Mouse (Mus musculus): Measurements from ENCODE around the gene Ddx43. TPM values are rescaled to one million over a fixed set of nuclear protein-coding genes. Genes with fewer than 3 reads are reported as not detected.

Ddx43 gene
- polyA plus RNA-seq, 1 experiment from 2014 or later, result 0.15 TPM

GRCm38 (mm10) chr9:78386947-78387346 is 8.6 kb upstream of the Ddx43 start:
- no peaks in the 10 kb centered on the region for H3K4me1 ChIP-seq (ENCODE audit: control insufficient read depth, insufficient read depth, low read length)
- no peak overlapping the region for H3K4me3 ChIP-seq (replicated peaks; ENCODE audit: low read length)
- H3K36me3 ChIP-seq (ENCODE audit: control insufficient read depth, insufficient read depth, low read length), result no peaks in the 10 kb centered on the region
- H3K27ac ChIP-seq (ENCODE audit: low read length), result no peak overlapping the region
- no peak overlapping the region for H3K4me2 ChIP-seq (ENCODE audit: low read depth, low read length)
- H3K9ac ChIP-seq (ENCODE audit: low read length), result no peak overlapping the region
- 86% methylated on average over 7 of the region's 7 CpGs for WGBS
- H3K9me3 ChIP-seq (replicated peaks; ENCODE audit: control insufficient read depth, low read length), result no peaks in the 10 kb centered on the region
- ATAC-seq (ENCODE audit: insufficient read depth, low FRiP score), result no peak
- no peaks in the 10 kb centered on the region for H3K27me3 ChIP-seq (ENCODE audit: control insufficient read depth, insufficient read depth, low read length)

GRCm38 (mm10) chr9:78389981-78390380 is 5.6 kb upstream of the Ddx43 start:
- no peak for ATAC-seq (ENCODE audit: insufficient read depth, low FRiP score)
- no peak overlapping the region for H3K4me2 ChIP-seq (ENCODE audit: low read depth, low read length)
- no peaks in the 10 kb centered on the region for H3K9me3 ChIP-seq (replicated peaks; ENCODE audit: control insufficient read depth, low read length)
- no peak overlapping the region for H3K27ac ChIP-seq (ENCODE audit: low read length)
- no peak overlapping the region for H3K9ac ChIP-seq (ENCODE audit: low read length)
- no peaks in the 10 kb centered on the region for H3K4me1 ChIP-seq (ENCODE audit: control insufficient read depth, insufficient read depth, low read length)
- H3K4me3 ChIP-seq (replicated peaks; ENCODE audit: low read length), result no peak overlapping the region
- H3K36me3 ChIP-seq (ENCODE audit: control insufficient read depth, insufficient read depth, low read length), result no peaks in the 10 kb centered on the region
- 33% methylated on average over 5 of the region's 5 CpGs for WGBS
- H3K27me3 ChIP-seq (ENCODE audit: control insufficient read depth, insufficient read depth, low read length), result peaks cover 14% of the 10 kb centered on the region

DNA sequence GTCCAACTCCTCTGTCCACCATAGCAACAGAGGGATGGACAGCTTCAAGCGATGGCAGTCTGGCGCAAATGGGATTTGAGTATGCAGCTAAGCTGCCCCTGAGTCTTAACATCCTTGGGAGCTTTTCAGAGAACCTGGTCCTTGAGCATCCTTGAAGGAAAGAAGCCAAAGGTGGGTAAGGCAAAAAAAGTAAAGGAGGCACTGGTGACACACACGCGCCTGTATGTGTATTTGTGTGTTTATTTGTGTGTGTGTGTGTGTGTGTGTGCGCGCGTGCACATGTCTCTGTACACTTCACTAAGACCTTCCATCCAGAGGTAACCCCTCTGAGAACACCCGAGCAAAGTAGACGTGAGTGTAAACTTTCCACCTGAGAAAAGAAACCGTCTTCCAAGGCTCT is 1.8 kb upstream of the Ddx43 start:
- H3K36me3 ChIP-seq (ENCODE audit: control insufficient read depth, insufficient read depth, low read length), result no peaks in the 10 kb centered on the region
- peaks cover 4% of the 10 kb centered on the region for H3K4me1 ChIP-seq (ENCODE audit: control insufficient read depth, insufficient read depth, low read length)
- H3K27me3 ChIP-seq (ENCODE audit: control insufficient read depth, insufficient read depth, low read length), result peaks cover 34% of the 10 kb centered on the region
- no peak overlapping the region for H3K9ac ChIP-seq (ENCODE audit: low read length)
- WGBS, result 79% methylated on average over 10 of the region's 10 CpGs
- no peak overlapping the region for H3K4me3 ChIP-seq (replicated peaks; ENCODE audit: low read length)
- no peaks in the 10 kb centered on the region for H3K9me3 ChIP-seq (replicated peaks; ENCODE audit: control insufficient read depth, low read length)
- H3K27ac ChIP-seq (ENCODE audit: low read length), result no peak overlapping the region
- H3K4me2 ChIP-seq (ENCODE audit: low read depth, low read length), result no peak overlapping the region
- ATAC-seq (ENCODE audit: insufficient read depth, low FRiP score), result no peak

- H3K4me1 ChIP-seq (ENCODE audit: control insufficient read depth, insufficient read depth, low read length), result peaks cover 4% of the 10 kb centered on the region
- H3K9me3 ChIP-seq (replicated peaks; ENCODE audit: control insufficient read depth, low read length), result no peaks in the 10 kb centered on the region
- no peak overlapping the region for H3K4me3 ChIP-seq (replicated peaks; ENCODE audit: low read length)
- no peak overlapping the region for H3K27ac ChIP-seq (ENCODE audit: low read length)
- H3K9ac ChIP-seq (ENCODE audit: low read length), result no peak overlapping the region
- ATAC-seq (ENCODE audit: insufficient read depth, low FRiP score), result no peak
- no peak overlapping the region for H3K4me2 ChIP-seq (ENCODE audit: low read depth, low read length)
- peaks cover 34% of the 10 kb centered on the region for H3K27me3 ChIP-seq (ENCODE audit: control insufficient read depth, insufficient read depth, low read length)
- H3K36me3 ChIP-seq (ENCODE audit: control insufficient read depth, insufficient read depth, low read length), result no peaks in the 10 kb centered on the region
- 69% methylated on average over 7 of the region's 7 CpGs for WGBS
These were observed 975 bp upstream of the Ddx43 start for GRCm38 (mm10) chr9:78394602-78395001.

DNA sequence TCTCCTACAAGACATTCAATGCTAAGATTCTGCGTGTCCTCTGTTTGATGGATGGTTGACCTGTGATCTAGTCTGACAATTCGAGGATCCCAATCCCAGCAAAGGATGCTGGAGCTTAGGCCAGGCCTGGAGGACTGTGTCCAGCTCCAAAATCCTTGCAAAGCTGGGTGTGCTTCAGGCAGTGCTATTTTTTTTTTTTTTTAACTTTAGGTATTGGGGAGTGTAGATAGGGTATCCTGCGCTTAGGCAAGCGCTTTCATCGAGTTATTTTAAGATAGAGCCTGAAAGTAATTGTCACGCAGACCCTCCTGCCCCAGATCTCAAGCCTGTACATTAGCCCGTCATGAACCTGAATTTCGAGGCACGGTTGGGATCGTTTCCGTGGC is 340 bp upstream of the Ddx43 start:
- H3K27ac ChIP-seq (ENCODE audit: low read length), result no peak overlapping the region
- peaks cover 4% of the 10 kb centered on the region for H3K4me1 ChIP-seq (ENCODE audit: control insufficient read depth, insufficient read depth, low read length)
- 30% methylated on average over 11 of the region's 11 CpGs for WGBS
- no peaks in the 10 kb centered on the region for H3K36me3 ChIP-seq (ENCODE audit: control insufficient read depth, insufficient read depth, low read length)
- H3K9ac ChIP-seq (ENCODE audit: low read length), result no peak overlapping the region
- peak overlapping the region; percentile 49 for H3K4me3 ChIP-seq (replicated peaks; ENCODE audit: low read length)
- H3K9me3 ChIP-seq (replicated peaks; ENCODE audit: control insufficient read depth, low read length), result no peaks in the 10 kb centered on the region
- peaks cover 34% of the 10 kb centered on the region for H3K27me3 ChIP-seq (ENCODE audit: control insufficient read depth, insufficient read depth, low read length)
- ATAC-seq (ENCODE audit: insufficient read depth, low FRiP score), result no peak
- peak overlapping the region; percentile 70 for H3K4me2 ChIP-seq (ENCODE audit: low read depth, low read length)

- no peak overlapping the region for H3K9ac ChIP-seq (ENCODE audit: low read length)
- peaks cover 4% of the 10 kb centered on the region for H3K4me1 ChIP-seq (ENCODE audit: control insufficient read depth, insufficient read depth, low read length)
- WGBS, result 58% methylated on average over 9 of the region's 9 CpGs
- H3K36me3 ChIP-seq (ENCODE audit: control insufficient read depth, insufficient read depth, low read length), result no peaks in the 10 kb centered on the region
- no peak for ATAC-seq (ENCODE audit: insufficient read depth, low FRiP score)
- peak overlapping the region; percentile 49 for H3K4me3 ChIP-seq (replicated peaks; ENCODE audit: low read length)
- peaks cover 34% of the 10 kb centered on the region for H3K27me3 ChIP-seq (ENCODE audit: control insufficient read depth, insufficient read depth, low read length)
- no peak overlapping the region for H3K4me2 ChIP-seq (ENCODE audit: low read depth, low read length)
- no peaks in the 10 kb centered on the region for H3K9me3 ChIP-seq (replicated peaks; ENCODE audit: control insufficient read depth, low read length)
- H3K27ac ChIP-seq (ENCODE audit: low read length), result no peak overlapping the region
These were observed 940 bp downstream of the Ddx43 start for GRCm38 (mm10) chr9:78396517-78396916.

DNA sequence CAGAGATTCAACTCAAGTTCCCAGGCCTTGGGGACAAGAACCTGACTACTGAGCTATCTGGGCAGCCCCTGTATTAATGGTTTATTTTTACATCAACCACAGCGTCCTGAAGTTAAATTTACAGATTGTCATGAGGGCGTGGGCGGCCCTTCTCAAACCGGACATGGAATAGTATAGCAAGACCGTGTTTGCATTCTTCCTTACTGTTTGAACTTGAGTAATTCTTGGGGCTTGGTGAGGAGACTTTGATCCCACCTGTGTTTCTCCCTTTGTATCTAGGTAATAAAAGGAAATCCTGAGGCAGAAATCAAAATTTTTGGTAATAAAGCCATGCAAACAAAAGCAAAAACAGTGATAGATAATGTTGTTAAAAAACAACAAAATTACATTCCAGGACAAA is 5.0 kb downstream of the Ddx43 start:
- ATAC-seq (ENCODE audit: insufficient read depth, low FRiP score), result no peak

GRCm38 (mm10) chr9:78401596-78401995 is 6.0 kb downstream of the Ddx43 start:
- peaks cover 5% of the 10 kb centered on the region for H3K27me3 ChIP-seq (ENCODE audit: control insufficient read depth, insufficient read depth, low read length)
- no peaks in the 10 kb centered on the region for H3K4me1 ChIP-seq (ENCODE audit: control insufficient read depth, insufficient read depth, low read length)
- no peak overlapping the region for H3K9ac ChIP-seq (ENCODE audit: low read length)
- H3K9me3 ChIP-seq (replicated peaks; ENCODE audit: control insufficient read depth, low read length), result no peaks in the 10 kb centered on the region
- ATAC-seq (ENCODE audit: insufficient read depth, low FRiP score), result no peak
- H3K27ac ChIP-seq (ENCODE audit: low read length), result no peak overlapping the region
- 91% methylated on average over 7 of the region's 7 CpGs for WGBS
- no peak overlapping the region for H3K4me3 ChIP-seq (replicated peaks; ENCODE audit: low read length)
- no peak overlapping the region for H3K4me2 ChIP-seq (ENCODE audit: low read depth, low read length)
- H3K36me3 ChIP-seq (ENCODE audit: control insufficient read depth, insufficient read depth, low read length), result no peaks in the 10 kb centered on the region

More for the DNA sequence above, 5.0 kb downstream of the Ddx43 start:
- Histone ChIP-seq H3K4me2 (ENCODE audit: low read depth, low read length) (no peak overlapping the region), H3K9ac (ENCODE audit: low read length) (no peak overlapping the region), H3K27ac (ENCODE audit: low read length) (no peak overlapping the region), H3K4me1 (ENCODE audit: control insufficient read depth, insufficient read depth, low read length) (peaks cover 4% of the 10 kb centered on the region), H3K27me3 (ENCODE audit: control insufficient read depth, insufficient read depth, low read length) (peaks cover 14% of the 10 kb centered on the region), H3K9me3 (replicated peaks; ENCODE audit: control insufficient read depth, low read length) (no peaks in the 10 kb centered on the region), H3K36me3 (ENCODE audit: control insufficient read depth, insufficient read depth, low read length) (no peaks in the 10 kb centered on the region), H3K4me3 (replicated peaks; ENCODE audit: low read length) (no peak overlapping the region)
- whole genome bisulfite sequencing, result 61% methylated on average over 5 of the region's 5 CpGs

DNA sequence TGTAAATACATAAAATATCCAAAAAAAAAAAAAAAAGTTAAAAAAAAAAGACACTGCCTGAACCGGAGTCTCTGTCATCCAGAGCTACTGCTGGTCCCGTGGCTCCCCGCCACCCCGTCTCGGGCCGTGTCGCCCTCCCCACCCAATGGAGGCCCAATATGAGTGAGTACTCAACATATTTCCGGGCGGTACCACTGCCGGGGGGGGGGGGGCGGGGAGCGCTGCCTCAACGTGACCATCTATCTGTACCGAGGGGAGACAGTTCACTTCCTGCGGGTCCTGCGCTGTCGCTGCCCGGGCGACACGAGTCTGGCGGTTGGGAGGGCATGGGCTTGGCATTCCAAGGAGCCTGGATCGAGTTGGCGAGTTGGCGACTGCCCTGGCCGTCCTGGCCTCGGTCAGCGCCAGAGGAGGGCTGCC is 31.8 kb downstream of the Ddx43 start:
- Histone ChIP-seq H3K27ac (ENCODE audit: low read length) (no peak overlapping the region), H3K9ac (ENCODE audit: low read length) (peak overlapping the region; percentile 56), H3K4me1 (ENCODE audit: control insufficient read depth, insufficient read depth, low read length) (no peaks in the 10 kb centered on the region), H3K4me3 (replicated peaks; ENCODE audit: low read length) (peak overlapping the region; percentile 39), H3K9me3 (replicated peaks; ENCODE audit: control insufficient read depth, low read length) (no peaks in the 10 kb centered on the region), H3K27me3 (ENCODE audit: control insufficient read depth, insufficient read depth, low read length) (no peaks in the 10 kb centered on the region), H3K4me2 (ENCODE audit: low read depth, low read length) (peak overlapping the region; percentile 62), H3K36me3 (ENCODE audit: control insufficient read depth, insufficient read depth, low read length) (no peaks in the 10 kb centered on the region)
- ATAC-seq (ENCODE audit: insufficient read depth, low FRiP score), result no peak
- 19% methylated on average over 23 of the region's 27 CpGs for WGBS

GRCm38 (mm10) chr9:78428185-78428584 is 32.6 kb downstream of the Ddx43 start:
- no peak overlapping the region for H3K4me2 ChIP-seq (ENCODE audit: low read depth, low read length)
- H3K9me3 ChIP-seq (replicated peaks; ENCODE audit: control insufficient read depth, low read length), result no peaks in the 10 kb centered on the region
- no peaks in the 10 kb centered on the region for H3K4me1 ChIP-seq (ENCODE audit: control insufficient read depth, insufficient read depth, low read length)
- no peak overlapping the region for H3K4me3 ChIP-seq (replicated peaks; ENCODE audit: low read length)
- H3K27ac ChIP-seq (ENCODE audit: low read length), result no peak overlapping the region
- no peaks in the 10 kb centered on the region for H3K36me3 ChIP-seq (ENCODE audit: control insufficient read depth, insufficient read depth, low read length)
- H3K27me3 ChIP-seq (ENCODE audit: control insufficient read depth, insufficient read depth, low read length), result no peaks in the 10 kb centered on the region
- 82% methylated on average over 6 of the region's 6 CpGs for whole genome bisulfite sequencing
- no peak overlapping the region for H3K9ac ChIP-seq (ENCODE audit: low read length)
- no peak for ATAC-seq (ENCODE audit: insufficient read depth, low FRiP score)

Measured in stomach, embryonic 16.5 days (tissue).